Mouse (Mus musculus) G1E-ER4 (cell line): ENCODE results near the gene Adam12. TPM values are rescaled to one million over a fixed set of nuclear protein-coding genes. Genes with fewer than 3 reads are reported as not detected.

ENCODE experiments used
- GATA1 ChIP-seq: IDR thresholded peaks from one replicate; pipeline ENCODE4 v1.8.0; 2012; ENCODE audit warnings: low read length, inconsistent platforms
- polyA plus RNA-seq: library from polyadenylated mRNA; stranded (reverse); fragments of >175 nt; gene quantifications from 2 replicates; pipeline ENCODE4 v1.2.3, GENCODE M21; 2012

Gene Adam12
- polyA plus RNA-seq, result not detected in 2 replicates

GRCm38 (mm10) chr7:134231378-134232346 lies at the start of gene Adam12:
Gene Adam12, minus strand, starts transcription at chr7:134232146.
- TF ChIP-seq GATA1, result no peak

- no peak for TF ChIP-seq GATA1
These were observed 41.0 kb upstream of the Adam12 start for GRCm38 (mm10) chr7:134272956-134273355.

DNA sequence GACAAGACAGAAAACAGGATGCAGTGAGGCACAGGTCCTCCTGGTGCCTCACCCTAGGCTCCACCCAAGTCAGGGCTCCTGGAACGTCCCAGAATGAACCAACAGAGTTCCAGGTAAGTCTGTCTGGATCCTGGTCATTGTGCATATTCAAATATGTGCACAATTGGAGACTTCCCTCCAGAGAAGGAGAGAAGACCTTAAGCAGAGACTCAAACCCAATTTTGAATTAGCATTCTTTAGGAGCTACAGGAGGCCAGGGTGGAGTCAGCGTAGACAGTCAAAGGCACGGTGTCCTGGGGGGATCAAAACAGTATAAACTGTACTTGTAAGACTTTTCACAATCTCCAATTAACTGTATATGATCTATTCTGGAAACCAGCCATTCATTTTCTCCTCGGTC lies 40.5 kb upstream of the Adam12 start:
- TF ChIP-seq GATA1, result no peak

DNA sequence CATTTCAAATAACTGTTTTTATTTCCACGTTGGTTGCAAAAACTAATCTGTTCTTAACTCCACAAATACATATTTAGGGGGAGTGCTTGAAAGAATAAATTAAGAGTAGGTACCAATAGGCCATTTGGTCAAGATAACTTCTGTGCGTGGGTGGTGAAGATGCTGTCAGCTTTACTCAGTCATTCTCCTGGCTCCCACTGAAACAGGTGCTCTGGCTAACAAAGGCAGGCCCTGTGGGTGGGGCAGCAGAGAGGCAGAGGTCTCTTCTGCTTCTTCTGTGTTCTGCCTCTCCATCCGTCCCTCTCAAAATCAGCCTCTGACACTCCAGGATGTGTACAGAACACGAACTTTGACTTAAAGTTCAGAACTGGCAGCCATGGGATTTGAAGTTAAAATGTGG lies 33.8 kb upstream of the Adam12 start:
- TF ChIP-seq GATA1, result no peak

DNA sequence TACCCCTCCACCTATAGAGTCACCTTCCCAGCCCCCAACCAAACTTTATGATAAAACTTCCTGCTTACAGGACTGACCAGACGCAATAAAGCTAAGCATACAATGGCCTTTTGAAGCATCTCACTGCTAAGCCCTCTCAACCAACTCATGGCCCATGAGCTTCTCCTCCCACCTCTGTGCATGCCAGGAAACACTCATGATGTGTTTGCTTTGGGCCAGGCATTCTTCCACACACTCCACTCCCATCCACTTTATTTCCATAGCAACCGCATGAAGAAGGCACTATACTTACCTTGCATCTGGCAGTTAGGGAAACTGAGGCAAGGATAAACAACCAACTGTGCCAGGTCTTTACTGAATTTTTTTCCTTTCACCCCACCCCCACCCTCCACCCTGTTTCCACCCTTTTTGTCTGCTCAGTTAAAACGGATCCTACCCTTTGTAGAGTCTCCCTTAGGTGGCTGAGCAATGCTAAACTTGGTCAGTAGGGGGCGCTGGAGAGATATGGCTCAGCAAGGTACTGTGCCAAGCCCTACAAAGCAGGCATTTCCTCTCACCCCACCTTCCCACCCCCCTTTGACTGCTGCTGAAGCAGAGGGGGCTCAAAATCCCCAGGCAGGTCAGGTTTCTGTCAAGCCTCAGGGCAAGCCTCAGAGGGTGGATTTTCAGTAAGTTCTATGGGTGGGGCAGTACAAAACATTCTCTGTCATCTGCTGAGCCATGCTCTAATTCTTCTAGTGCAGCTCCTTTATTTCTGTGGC lies 31.4 kb upstream of the Adam12 start:
- TF ChIP-seq GATA1, result no peak

DNA sequence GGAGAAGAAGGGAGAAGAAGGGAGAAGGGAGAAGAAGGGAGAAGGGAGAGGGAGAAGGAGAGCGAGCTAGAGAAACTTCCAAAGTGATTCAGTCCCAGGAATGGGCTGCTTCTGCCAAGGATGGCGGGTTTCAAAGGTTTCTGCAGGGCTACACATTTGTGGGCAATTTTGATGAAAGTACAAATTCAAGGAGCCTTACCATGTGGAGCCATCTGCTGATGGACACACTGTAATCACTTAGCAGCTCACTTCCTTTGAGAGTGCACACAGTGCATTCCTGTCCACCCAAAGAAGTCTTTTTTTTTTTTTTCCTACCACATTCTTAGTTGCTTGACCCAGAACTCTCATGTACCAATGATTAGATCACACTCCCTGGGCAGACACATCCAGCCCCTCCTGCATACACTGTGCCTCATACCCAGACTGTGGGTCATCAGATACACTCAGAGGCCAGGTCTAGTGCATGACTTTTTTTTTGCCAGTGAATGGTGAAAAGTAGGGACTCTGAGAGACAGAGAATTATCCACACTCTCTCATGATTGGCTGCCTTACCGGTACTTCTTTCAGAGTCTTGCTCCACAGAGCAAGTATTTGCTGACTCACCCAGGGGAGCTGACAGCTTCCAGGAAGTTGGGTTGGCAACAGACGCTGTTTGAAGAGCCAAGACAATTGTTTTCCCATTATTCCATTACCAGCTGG lies 29.2 kb upstream of the Adam12 start:
- TF ChIP-seq GATA1, result no peak

DNA sequence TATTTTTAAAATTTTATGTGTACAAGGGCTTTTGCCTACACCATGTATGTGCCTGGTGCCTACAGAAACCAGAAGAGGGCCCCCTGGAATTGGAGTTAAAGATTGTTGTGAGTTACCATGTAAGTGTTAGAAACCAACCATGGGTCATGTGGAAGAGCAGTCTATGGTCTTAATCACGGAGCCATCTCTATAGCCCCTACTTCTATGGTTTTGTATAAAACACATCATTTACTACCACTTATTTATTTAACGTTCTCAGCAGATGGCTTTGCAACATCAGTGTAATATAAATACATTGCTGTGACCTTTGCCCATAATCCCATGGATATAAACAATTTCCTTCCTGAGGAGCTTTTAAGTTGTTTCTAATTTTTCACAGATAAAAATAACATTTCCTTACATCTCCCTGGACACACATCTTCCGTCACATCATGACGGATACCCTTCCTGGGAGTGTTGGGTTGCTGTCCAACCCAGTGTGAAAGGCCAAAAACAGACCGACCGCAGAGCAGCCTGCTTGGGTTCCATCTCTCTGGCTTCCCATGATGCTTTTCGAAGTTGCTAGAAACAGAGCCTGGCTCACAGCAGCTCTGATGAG lies 18.4 kb upstream of the Adam12 start:
- TF ChIP-seq GATA1, result no peak

DNA sequence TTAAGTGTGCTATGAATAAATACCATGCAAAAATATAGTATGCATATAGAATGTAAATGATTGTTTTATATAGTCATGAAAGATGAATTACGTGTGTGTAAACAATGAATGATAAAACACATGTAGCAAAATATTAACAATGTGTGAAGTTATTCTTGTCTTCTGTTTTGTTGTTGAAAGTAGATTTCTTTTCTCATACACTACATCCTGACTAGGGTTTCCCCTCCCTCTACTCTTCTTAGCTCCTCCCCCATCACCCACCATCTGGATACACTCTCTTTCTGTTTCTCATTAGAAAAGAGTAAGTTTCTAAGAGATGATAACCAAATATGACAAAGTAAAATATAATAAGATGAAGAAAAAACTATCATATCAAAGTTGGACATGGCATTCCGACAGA lies 16.1 kb upstream of the Adam12 start:
- TF ChIP-seq GATA1, result no peak

DNA sequence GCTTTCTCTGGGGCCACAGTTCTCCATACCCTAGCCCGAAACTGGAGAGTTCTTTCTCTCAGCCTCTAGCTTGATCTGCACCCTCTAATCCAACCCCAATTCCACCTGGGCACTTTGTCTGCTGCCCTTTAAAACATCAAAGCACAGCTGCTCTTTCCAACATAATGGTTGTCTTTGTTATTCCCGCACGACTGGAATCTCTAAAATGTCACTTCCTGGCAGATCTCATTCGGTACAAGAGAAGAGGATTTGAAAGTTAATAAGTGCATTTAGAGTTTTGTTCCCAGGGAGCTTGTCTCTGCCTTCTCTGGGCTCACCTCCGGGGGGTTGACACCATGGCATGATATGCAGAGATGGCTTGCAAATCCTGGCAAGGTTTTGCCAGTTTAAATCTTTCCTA lies 14.7 kb upstream of the Adam12 start:
- TF ChIP-seq GATA1, result no peak

GRCm38 (mm10) chr7:134242773-134243172 lies 10.8 kb upstream of the Adam12 start:
- no peak for TF ChIP-seq GATA1

- no peak for TF ChIP-seq GATA1
These were observed 9.3 kb upstream of the Adam12 start for GRCm38 (mm10) chr7:134241212-134241611.

- TF ChIP-seq GATA1, result no peak
These were observed 8.6 kb upstream of the Adam12 start for GRCm38 (mm10) chr7:134240579-134240978.

DNA sequence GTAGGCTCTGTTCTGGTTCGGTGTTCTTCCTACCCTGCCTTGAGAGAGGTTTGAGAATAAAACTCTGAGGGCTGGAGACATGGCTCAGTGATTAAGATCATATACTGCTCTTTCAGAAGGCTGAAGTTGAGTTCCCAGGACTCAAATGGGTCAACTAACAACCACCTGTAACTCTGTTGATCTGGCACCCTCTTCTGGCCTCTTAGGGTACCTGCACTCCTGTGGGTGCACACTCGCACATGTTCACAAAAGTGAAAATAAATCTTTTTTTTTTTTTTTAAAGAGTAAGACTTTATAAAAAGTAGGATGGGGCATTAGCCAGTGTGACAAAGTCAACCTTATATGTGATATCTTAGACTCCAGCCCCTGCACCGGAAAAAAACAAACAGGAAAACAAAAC lies 6.9 kb upstream of the Adam12 start:
- TF ChIP-seq GATA1, result no peak

DNA sequence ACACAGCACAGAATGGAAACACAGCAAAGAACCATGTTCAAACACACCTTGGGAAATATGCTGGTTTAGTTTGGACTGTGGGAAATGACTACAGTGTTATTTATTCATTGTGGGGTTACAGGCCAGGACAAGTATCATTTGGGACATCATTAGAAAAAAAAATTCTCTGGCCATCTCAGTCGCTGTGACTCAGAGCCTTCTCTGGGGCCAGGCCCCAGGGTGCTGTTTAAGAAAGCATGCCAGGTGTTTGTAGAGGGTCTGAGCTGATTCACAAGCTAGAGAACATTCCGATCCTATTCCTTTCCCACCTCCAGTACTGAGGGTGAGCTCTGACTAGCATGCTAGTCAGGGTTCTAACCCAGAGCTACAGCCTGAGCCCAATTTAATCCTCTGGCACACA lies 5.4 kb upstream of the Adam12 start:
- no peak for TF ChIP-seq GATA1

DNA sequence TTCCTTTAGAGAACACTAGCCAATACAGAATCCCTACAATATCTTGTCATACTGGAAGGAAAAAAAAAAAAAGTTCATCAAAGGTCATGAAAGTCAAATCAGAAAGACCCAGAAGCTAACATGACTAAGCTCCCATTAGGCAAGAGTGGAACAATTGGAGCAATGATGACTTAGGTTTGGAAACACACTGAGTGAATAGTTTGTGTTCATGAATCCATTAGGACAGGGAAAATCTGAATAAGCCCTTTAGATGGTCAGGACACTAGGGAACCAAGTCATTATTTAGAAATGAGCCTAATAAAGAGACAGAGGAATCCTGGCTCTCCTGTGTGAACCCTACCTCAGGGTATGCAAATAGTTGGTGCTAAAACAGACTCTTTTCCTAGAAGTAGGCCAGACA lies 4.8 kb upstream of the Adam12 start:
- no peak for TF ChIP-seq GATA1
